Mouse (Mus musculus) neutrophil, adult 5-6 weeks (primary cell): ENCODE measurements around the gene Pcnx4. TPM values are rescaled to one million over a fixed set of nuclear protein-coding genes. Genes with fewer than 3 reads are reported as not detected.

ENCODE experiments used
- ATAC-seq: fragments of 151-379, 151-347 bp; 2 replicates; pipeline ENCODE4 v1.8.0; 2017; ENCODE audit warnings: mild to moderate bottlenecking, moderate TSS enrichment; ENCODE audit not compliant: insufficient number of reproducible peaks, poor library complexity, low FRiP score, severe bottlenecking; ENCODE audit errors: extremely low read depth
- total RNA-seq: library from RNA; stranded (forward); fragments of 200-1000 nt; gene quantifications from 2 replicates; pipeline ENCODE4 v1.2.3, GENCODE M21; 2017

Gene Pcnx4
- total RNA-seq: 1.4 and 1.6 TPM in 2 replicates

GRCm38 (mm10) chr12:72536021-72536597 is at the start of gene Pcnx4:
Gene Pcnx4, plus strand, starts transcription at chr12:72536383.
- ATAC-seq: peak; percentile 99

DNA sequence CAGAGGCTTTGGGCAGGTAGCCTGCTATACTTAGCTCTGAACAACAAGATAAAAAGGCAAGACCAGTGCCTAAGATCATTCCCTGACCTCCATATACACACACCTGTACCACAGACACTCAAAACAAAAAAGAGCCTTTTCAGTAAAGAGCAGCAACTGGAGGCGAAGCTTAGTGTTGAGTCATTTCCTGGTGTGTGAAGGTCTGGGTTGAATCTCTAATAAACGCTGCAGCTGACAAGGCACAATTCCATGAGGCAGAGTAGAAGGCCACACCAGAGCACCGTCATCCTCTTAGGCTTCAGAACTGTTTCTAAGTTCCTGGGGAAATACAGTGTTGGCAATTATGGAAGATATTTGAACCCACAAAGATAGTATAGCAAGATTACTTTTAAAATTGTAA is 48.7 kb upstream of the Pcnx4 start:
- no peak for ATAC-seq

- ATAC-seq: peak; percentile 58
These were observed 46.2 kb upstream of the Pcnx4 start for GRCm38 (mm10) chr12:72489995-72490394.

DNA sequence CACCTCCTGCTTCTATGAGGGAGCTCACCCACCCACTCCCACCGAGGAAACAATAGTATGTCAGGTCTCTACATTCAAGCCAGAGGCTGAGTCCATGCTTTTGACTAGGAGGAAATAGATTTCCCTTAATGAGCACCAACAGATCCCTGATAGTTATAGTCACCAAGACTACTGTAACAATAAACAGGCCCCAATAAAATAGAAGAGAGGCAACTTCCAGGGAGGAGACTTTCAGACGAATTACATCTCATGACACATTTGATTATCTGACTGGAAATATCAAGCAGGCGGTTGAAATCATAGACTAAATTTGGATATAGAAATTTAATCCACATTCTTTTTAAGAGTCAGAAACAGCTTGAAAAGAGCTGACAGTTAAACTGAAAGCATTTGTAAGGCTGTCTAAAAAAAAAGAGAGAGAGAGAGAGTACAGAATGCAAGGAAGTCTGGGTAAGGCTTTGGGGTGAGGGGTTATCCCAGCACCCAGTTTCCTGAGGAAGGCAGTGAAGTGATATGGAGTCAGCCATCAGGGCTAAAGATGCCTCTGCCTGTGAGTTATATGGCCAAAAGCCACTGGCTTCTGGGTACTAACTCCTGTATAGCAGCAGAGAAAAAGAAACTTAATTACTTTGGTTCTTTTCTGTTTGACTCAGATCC is 45.0 kb upstream of the Pcnx4 start:
- ATAC-seq: no peak

GRCm38 (mm10) chr12:72496866-72497600 is 39.1 kb upstream of the Pcnx4 start:
- no peak for ATAC-seq

GRCm38 (mm10) chr12:72509606-72510005 is 26.6 kb upstream of the Pcnx4 start:
- no peak for ATAC-seq

DNA sequence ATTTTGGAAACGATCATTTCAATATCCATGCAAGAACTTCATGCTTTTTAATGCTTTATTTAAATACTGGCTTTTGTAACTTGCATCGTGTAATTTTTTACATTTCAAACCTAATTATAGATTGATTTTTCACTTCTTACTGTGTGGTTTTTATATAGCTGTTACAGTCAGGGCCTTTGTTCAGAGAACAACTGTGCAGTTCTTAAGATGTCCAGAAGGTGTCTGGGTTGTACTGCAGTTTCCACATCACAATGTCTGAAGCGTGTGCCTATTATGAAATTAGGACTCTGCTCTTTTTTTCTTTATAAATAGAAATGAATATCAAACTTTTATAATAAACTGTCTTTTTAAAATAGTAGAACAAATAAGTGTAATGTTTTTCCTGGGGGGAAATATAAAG is 20.7 kb upstream of the Pcnx4 start:
- no peak for ATAC-seq

GRCm38 (mm10) chr12:72518114-72518728 is 18.0 kb upstream of the Pcnx4 start:
- ATAC-seq: no peak

DNA sequence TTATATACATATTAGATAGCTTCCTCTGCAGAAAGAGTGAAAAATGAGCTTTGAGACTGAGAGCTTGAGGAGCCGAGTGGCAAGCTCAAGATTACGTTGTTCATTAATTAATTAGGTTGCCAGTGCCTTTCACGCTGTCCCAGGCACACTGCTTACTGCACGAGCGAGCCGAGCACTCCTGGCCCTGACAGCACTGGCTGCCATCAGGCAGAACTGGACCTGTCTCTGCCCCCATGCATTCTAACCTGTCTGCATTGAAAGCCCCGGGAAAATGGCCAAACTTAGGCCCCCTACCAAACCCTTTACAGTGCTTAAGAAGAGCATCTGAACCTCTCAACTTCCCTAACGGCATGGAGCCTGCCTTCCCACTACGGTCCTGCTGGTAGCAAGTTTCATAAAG is 16.8 kb upstream of the Pcnx4 start:
- no peak for ATAC-seq

DNA sequence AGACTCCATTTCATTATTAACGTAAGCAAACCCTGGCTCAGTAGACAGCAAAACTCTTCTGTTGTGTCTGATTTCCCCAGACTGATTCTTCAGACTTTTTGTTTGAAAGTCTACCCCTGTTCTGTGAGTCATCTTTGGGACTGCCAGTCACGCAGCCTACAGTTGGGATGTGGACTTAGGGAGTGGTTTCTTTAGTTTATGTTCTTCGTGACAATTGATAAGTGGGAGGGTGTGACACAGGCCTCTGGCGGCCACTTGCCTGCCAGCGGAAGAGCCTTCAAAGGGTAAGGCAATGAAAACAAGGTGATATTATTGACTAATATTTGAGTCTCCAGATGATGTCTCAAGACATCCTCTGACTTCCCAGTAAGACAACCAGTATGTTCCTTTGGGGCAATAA is 16.3 kb upstream of the Pcnx4 start:
- no peak for ATAC-seq

GRCm38 (mm10) chr12:72520645-72521044 is 15.5 kb upstream of the Pcnx4 start:
- peak; percentile 82 for ATAC-seq

GRCm38 (mm10) chr12:72525588-72525987 is 10.6 kb upstream of the Pcnx4 start:
- no peak for ATAC-seq

DNA sequence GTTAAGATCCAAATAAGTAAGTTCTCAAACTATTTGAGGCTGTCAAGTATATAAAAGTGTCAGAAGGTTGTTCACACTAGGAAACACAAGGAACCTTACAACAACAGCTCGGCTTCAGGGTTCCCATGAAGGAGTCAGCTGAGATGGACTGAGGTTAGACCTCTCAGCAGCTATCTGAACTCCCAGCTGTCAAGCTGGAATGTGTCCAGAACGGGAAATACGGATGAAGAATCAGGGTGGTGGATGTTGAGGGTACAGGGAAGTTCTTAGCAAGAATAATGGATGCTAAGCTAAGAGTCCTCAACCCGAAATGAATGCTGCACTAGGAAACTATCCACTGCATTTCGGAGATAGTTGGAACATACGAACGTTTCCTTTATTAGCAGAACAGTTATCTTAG is 3.9 kb upstream of the Pcnx4 start:
- no peak for ATAC-seq

GRCm38 (mm10) chr12:72533986-72534385 is 2.2 kb upstream of the Pcnx4 start:
- no peak for ATAC-seq

DNA sequence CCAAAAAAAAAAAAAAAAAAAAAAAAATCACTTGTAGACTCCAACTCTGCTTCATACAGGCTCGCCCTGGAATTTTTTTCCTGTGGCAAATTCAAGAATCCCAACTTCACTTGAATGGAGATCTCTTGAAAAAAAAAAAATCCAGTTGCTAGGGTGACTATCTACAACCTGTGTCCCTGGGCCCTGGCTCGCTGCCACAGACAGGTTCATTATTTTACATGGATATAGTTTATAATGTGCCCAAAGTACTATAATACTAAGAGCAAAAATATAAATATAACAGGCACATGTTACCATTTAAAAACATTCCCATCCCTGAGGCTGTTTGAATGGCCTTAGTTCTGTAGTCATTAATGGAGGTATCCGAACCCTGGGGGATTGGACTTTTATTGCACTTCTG is 584 bp upstream of the Pcnx4 start:
- no peak for ATAC-seq

- ATAC-seq: no peak
These were observed 2.4 kb downstream of the Pcnx4 start for GRCm38 (mm10) chr12:72538571-72538970.

DNA sequence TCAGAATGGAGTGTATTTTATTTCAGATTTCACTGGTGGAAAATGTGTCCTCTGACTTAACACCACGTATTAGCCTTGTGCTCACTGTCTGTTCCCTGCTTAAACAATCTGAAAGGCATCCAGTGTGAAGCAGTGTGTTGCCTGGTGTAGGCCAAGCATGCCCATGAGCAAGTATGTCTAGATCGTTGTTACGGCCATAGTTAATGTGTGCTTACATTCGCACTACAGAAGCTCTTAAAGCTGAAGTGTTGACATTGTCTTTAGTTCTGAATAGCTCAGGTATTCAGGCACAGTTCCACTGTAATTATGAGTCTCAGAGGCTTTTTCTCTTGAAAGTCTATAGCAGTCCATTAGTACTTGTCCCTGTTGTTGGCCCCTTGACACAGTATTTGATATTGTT is 18.2 kb downstream of the Pcnx4 start:
- no peak for ATAC-seq

DNA sequence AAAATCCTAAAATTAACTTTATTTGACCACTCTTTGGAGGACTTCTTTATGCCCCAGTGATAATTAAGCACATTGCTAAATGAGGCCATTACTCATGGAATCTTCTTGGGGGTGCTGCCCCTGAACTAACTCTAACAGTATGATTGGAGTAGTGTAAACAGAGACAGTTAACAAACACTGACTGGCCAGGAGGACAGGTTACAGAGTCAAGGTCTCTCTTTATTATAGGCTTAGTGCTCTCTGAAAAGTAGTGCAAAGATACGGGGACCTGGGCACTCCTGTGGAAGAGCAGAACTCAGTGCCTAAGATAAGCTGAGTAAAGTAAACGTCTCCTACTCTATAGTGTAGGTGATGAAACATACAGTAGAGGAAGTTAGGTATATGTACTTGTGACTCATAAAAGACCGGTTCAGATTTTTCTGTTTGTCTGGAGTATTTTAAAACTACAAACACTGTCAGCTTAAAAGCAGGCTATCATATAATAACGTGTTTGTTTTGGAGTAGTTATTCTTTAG is 28.2 kb downstream of the Pcnx4 start:
- no peak for ATAC-seq

- ATAC-seq: no peak
These were observed 45.8 kb downstream of the Pcnx4 start for GRCm38 (mm10) chr12:72582021-72582420.

DNA sequence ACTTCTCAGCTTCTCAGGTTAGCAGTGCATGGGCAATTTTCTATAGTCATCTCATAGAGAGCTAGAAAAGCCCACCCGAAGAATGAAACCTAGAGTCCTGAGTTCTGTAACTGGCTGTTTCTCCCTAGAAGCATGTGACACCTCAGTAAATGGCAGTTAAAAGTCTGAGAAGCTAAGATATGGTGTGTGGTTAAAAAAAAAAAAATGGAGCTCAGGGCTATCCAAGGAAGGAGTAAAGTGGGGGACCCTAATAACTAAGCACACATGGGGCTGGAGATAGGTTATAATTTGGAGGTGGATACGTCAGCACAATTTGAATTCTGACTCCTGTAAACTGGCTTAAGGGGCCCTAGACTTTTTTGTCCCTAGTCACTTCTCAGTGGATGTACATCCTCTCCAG is 46.9 kb downstream of the Pcnx4 start:
- no peak for ATAC-seq
